Mouse (Mus musculus): ENCODE measurements around the gene Slc45a3. TPM values are rescaled to one million over a fixed set of nuclear protein-coding genes. Genes with fewer than 3 reads are reported as not detected.

The Slc45a3 gene
- total and polyA plus RNA-seq, 2 experiments from 2014 or later: 2.8 to 9.5 TPM

- DNase-seq (ENCODE audit: low spot score) (no peak), ATAC-seq (ENCODE audit: insufficient read depth, low read depth) (no peak)
- Histone ChIP-seq H3K9ac (replicated peaks; ENCODE audit: low read depth, low read length) (no peak overlapping the region), H3K9me3 (replicated peaks; ENCODE audit: control insufficient read depth, low read length) (no peaks in the 10 kb centered on the region), H3K4me2 (ENCODE audit: low read depth, low read length) (no peak overlapping the region), H3K4me1 (ENCODE audit: control insufficient read depth, insufficient read depth) (no peaks in the 10 kb centered on the region), H3K36me3 (replicated peaks; ENCODE audit: control insufficient read depth, insufficient read depth, low read length) (peaks cover 71% of the 10 kb centered on the region), H3K27ac (ENCODE audit: low read depth) (no peak overlapping the region), H3K4me3 (ENCODE audit: low read depth, low read length) (no peak overlapping the region), H3K27me3 (ENCODE audit: control insufficient read depth, insufficient read depth, low read length) (no peaks in the 10 kb centered on the region)
- TF ChIP-seq EP300 (IDR thresholded peaks at IDR 0.05; ENCODE audit: low read depth): no peak
- TF ChIP-seq CTCF (IDR thresholded peaks at IDR 0.05; ENCODE audit: low read depth): no peak
- 80% methylated on average over 7 of the region's 7 CpGs for WGBS
Measured at GRCm38 (mm10) chr1:132032172-132032571, 69.4 kb downstream of the Slc45a3 start.

Other genes with a start within 250 kb of the Slc45a3 start
- gene Slc26a9, start 218.9 kb upstream of the Slc45a3 start, total RNA-seq (2014; rRNA removed; ENCODE audit: low replicate concordance): not detected in 2 replicates
- gene Slc26a9, start 218.9 kb upstream of the Slc45a3 start, polyA plus RNA-seq (2015; fragmentation: Nextera tagmentation; extraction: Ambion mirVana): 0.03 and 0.05 TPM in 2 replicates
- 1.6 and 3.5 TPM in 2 replicates for gene Pm20d1, start 165.6 kb upstream of the Slc45a3 start, total RNA-seq (2014; rRNA removed; ENCODE audit: low replicate concordance)
- 4.8 and 6.4 TPM in 2 replicates for gene Pm20d1, start 165.6 kb upstream of the Slc45a3 start, polyA plus RNA-seq (2015; fragmentation: Nextera tagmentation; extraction: Ambion mirVana)
- 24.2 and 29.7 TPM in 2 replicates for gene Slc41a1, start 135.5 kb upstream of the Slc45a3 start, total RNA-seq (2014; rRNA removed; ENCODE audit: low replicate concordance)
- 9.0 and 10.3 TPM in 2 replicates for gene Slc41a1, start 135.5 kb upstream of the Slc45a3 start, polyA plus RNA-seq (2015; fragmentation: Nextera tagmentation; extraction: Ambion mirVana)
- gene Rab29, start 95.7 kb upstream of the Slc45a3 start, total RNA-seq (2014; rRNA removed; ENCODE audit: low replicate concordance): 14.7 and 16.6 TPM in 2 replicates
- gene Rab29, start 95.7 kb upstream of the Slc45a3 start, polyA plus RNA-seq (2015; fragmentation: Nextera tagmentation; extraction: Ambion mirVana): 18.8 and 21.1 TPM in 2 replicates
- 58.2 and 73.2 TPM in 2 replicates for gene Nucks1, start 52.4 kb upstream of the Slc45a3 start, total RNA-seq (2014; rRNA removed; ENCODE audit: low replicate concordance)
- 24.6 and 27.0 TPM in 2 replicates for gene Nucks1, start 52.4 kb upstream of the Slc45a3 start, polyA plus RNA-seq (2015; fragmentation: Nextera tagmentation; extraction: Ambion mirVana)
- gene Elk4, start 44.6 kb downstream of the Slc45a3 start, total RNA-seq (2014; rRNA removed; ENCODE audit: low replicate concordance): 32.9 and 35.3 TPM in 2 replicates
- gene Elk4, start 44.6 kb downstream of the Slc45a3 start, polyA plus RNA-seq (2015; fragmentation: Nextera tagmentation; extraction: Ambion mirVana): 10.5 and 13.3 TPM in 2 replicates
- 4.4 and 4.5 TPM in 2 replicates for gene Mfsd4a, start 105.1 kb downstream of the Slc45a3 start, total RNA-seq (2014; rRNA removed; ENCODE audit: low replicate concordance)
- gene Mfsd4a, start 105.1 kb downstream of the Slc45a3 start, polyA plus RNA-seq (2015; fragmentation: Nextera tagmentation; extraction: Ambion mirVana): 4.2 and 6.4 TPM in 2 replicates
- gene Cdk18, start 176.7 kb downstream of the Slc45a3 start, total RNA-seq (2014; rRNA removed; ENCODE audit: low replicate concordance): 4.0 and 6.2 TPM in 2 replicates
- gene Cdk18, start 176.7 kb downstream of the Slc45a3 start, polyA plus RNA-seq (2015; fragmentation: Nextera tagmentation; extraction: Ambion mirVana): 1.9 and 2.0 TPM in 2 replicates
- gene Lemd1, start 228.5 kb downstream of the Slc45a3 start, total RNA-seq (2014; rRNA removed; ENCODE audit: low replicate concordance): not detected in 2 replicates
- not detected in 2 replicates for gene Lemd1, start 228.5 kb downstream of the Slc45a3 start, polyA plus RNA-seq (2015; fragmentation: Nextera tagmentation; extraction: Ambion mirVana)
- gene AC124108.1, start 228.5 kb downstream of the Slc45a3 start, total RNA-seq (2014; rRNA removed; ENCODE audit: low replicate concordance): 0.39 TPM in 1 of 2 replicates, not detected in the other
- not detected in 2 replicates for gene AC124108.1, start 228.5 kb downstream of the Slc45a3 start, polyA plus RNA-seq (2015; fragmentation: Nextera tagmentation; extraction: Ambion mirVana)